Mouse (Mus musculus) heart, adult 8-10 months (tissue): ENCODE data around the gene Gm6169. TPM values are rescaled to one million over a fixed set of nuclear protein-coding genes. Genes with fewer than 3 reads are reported as not detected.
"Not testable (repeated sequence)": the region's sequence is repeated elsewhere in the genome, so short reads cannot be mapped to it uniquely, and the experiment has no call there.

Source experiments
- DNase-seq: peaks from one replicate; pipeline ENCODE4 v3.0.0; 2022; ENCODE audit warnings: low spot score
- total RNA-seq, 4 experiments: library from RNA; stranded (reverse); gene quantifications; 2 replicates each; pipeline ENCODE4 v1.2.4; 2022

Gm6169 gene
- total RNA-seq, 4 experiments from 2014 or later = 0.46 to 10.1 (median 6.9) TPM; not detected in 1

DNA sequence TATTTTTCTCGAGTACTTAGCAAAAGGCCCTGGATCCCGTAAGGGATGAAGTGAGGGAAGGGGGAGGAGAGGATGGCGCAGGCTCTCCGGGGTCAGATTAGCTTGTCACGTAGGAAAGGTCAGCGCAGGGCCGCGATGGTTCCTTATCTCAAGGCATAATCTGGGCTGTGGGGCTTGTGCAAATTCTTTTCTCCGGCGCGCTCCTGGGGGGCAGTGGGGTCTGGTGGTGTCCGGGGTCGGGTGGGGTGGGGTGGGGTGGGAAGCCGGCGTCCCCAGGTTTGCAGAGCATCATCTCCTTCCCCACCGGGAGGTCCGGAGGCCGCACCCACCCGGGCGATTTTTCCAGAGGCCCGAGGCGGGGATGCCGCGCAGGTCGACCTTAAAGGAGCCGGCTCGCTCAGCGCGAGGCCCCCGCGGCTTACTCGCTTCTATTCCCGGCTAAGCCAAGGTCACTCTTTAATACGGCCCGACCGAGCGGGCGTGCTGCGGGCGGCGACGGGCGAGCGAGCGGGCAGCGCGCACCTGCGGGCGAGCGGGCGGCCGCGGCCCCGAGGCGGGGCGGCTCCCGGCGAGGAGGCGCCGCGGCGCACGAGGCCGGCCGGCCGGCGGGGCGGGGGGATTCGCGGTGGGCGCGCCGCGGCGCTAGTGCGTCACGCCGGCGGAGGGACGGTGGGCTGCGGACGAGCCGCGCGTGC is 28.0 kb downstream of the Gm6169 start:
- DNase-seq = no peak

DNA sequence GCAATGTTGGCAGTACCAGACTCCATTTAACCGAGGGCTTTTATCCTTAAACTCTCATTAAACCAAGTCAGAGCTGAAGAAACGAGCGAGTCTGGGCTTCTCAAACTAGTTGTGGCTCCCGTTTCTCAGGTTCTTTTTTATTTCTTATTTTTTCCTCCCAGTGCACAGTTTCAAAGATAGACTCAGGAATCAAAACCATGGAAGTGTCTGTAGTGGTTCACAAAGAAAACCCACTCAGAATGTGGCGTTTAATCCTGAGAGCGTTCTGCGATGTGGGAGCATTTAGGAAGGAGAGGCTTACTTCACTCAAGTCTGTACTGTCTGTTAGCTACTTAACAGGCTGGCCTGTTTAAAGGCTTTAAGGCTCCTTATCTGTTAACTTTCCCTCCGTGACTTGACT is 30.9 kb downstream of the Gm6169 start:
- no peak for DNase-seq

DNA sequence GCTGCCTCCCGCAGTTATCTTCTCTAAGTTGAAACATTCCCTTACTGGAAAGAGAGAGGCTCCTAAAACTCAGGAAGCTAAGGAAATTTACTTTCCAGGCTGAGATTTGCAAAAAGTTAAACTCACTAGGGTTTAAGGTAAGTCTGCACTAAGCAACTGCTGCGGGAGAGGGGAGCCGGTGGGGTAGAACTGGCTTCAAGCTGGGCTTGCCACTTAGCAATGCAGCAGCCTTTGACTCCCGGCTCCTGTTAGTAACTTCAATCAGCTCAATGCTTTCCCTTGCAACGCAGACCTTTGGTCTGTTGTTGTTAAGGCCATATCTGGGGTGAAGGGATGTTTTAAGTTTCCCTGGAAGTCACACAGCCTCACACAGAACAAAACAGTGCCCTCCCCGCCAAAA is 31.3 kb downstream of the Gm6169 start:
- DNase-seq = no peak

DNA sequence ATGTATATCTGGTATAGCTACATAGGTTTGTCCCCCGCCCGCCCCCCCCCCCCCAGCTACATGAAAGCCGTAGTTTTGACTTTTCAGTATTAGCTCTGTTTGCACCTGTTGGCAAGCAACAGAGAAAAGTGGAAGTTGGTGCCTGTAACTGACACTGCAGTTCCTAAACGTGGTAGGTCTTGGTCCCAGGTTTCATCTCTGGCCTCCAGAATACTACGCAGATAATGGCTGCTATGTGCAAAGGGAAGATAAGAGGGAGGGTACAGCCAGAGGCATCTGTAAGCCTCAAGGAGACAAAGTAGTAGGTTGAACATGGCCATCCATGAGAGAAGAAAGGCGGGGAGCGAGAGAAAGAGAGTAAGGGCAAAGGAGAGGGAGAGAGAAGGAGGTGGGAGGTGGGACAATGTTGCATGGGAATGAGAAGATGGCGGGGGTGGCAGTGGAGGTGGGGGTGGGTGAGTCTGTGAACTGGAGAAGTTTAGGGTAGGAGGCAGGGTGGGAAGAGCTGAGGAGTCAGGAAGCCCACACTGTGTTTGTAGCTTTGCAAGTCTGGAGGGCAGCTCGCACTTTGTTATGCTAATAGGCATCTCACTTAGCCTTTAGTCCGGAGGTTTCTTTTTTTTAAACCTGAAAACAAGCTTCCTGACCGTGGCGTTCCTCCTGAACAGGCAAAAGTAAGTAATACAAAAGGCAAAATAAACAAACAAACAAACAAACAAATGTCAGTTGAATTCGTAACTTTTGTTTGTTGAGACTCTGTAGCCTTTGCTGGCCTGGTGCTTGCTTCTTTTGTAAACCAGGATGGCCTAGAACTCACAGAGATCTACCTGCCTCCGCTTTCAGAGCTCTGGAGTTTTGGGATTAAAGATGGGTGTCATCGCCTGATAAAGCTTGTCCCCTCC is 32.1 kb downstream of the Gm6169 start, which contains the start of gene Fam169a:
Gene Fam169a (plus strand): TSS at position 638 of the 902 bp plus-strand sequence.
- DNase-seq = no peak

DNA sequence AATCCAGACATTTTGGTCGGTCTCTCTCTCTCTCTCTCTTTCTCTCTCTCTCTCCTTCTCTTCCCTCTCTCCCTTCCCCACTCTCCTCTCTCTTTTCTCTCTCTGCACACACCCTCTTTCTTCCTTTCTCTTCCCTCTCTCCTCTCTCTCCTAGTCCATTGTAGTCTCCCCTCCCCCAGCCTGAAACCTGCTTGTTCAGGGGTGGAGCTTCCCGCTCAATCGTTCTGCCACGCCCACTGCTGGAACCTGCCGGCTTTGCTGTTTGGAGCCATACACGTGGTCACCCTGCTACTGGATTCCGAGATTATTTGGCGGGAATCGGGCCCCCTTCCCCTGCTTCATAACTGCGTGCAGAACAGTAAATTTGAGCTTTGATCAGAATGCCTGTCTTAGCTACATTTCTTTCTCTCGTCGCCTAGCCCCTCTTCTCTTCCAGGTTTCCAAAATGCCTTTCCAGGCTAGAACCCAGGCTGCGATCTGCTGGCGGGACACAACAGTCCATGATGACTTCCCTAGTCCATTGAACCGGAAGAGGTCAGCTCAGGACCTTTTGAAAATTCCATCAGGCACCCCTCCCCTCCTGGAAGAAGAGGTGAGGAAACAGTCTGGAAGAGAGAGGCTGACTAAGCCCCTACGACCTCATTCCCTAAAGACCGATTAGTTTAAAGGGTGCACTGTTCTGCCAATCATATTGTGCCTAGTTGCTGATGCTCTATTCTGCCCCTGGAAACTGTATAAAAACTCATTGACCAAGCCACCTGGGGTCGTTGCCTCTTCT is 34.0 kb downstream of the Gm6169 start:
- DNase-seq = not testable (repeated sequence)

DNA sequence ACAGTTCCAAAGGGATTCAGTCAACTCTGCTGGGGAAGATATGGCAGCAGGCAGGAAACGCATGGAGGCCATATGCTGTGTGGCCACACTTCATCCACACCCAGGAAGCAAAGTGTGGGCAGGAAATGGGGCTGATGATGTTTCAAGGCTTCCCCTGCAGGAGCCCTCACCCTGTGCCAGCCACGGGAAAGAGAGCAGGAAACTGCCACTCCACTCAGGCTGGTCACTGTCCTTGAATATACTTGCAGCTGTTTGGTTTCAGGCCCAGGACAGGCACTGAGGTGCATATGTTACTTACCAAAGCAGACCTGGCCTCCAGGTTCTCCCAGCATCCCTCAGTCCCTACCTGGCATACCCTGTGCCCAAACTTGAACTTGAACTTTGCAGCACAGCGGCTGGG is 34.6 kb downstream of the Gm6169 start:
- no peak for DNase-seq

DNA sequence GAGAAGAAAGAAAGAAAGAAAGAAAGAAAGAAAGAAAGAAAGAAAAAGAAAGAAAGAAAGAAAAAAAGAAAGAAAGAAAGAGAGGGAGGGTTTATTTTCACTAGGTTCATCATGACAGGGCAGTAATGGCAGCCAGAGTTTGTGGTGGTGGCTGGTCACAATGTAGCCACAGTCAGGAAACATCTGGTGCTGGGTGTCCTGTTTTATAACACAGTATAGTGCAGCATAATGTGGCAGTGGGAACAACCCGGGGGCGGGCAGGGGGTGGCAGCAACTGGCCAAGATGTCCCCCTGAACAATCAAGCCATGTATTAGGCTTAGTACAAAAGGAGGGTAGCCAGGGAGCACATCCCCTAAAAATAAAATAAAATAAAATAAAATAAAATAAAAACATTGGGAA is 35.6 kb downstream of the Gm6169 start:
- DNase-seq = no peak

DNA sequence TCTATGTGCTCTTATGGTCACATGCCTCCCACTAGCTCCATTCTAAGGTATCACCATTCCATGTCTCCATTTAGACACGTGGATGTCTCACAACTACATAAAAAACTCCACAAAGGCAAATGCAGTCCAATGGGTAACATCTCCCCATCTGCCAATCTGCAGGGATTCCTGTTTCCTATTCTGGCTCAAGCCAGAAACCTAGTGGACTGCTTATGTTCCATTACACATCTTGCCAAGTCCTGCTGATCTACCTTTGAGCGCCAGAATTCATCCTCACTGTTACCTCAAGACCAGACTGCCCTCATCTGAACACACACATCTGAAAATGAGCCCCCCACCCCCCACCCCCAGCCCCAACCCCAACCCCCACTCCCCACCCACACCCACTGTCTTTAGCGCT is 36.9 kb downstream of the Gm6169 start:
- DNase-seq = no peak

DNA sequence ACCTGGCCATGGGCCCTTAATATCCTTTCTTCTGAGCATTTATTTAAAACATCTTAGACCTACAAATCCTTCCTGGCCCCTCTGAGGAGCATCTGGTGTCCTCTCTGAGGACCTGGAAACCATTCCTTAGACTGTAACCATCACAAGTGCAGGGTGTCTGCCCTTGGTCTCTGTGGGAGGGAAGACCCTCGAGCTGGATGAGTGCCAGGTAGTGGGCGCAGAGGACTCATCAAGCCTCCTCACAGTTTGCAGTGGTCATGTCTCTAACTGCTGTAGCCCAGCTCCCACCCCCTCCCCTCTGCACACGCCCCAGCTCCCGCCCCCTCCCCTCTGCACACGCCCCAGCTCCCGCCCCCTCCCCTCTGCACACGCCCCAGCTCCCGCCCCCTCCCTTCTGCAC is 38.7 kb downstream of the Gm6169 start:
- no peak for DNase-seq

DNA sequence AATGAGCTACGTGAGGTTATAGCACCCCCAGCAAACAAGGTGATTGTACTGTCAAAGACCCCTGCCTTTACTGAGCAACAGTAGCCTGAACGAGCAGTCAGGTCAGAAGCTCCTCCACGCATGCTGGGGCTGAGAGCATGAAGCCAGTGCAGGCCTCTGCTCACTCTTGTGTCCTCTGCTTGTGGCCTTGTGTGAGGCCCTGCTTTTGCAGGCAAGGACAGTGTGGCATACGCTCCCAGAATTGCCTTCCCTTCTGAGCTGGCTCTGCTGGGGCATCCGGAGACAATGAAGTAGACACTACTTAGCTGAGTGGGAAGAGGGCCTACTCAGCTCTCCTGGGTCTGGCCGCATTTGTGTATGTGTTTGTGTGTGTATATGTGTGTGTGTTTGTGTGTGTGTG is 39.3 kb downstream of the Gm6169 start:
- no peak for DNase-seq

DNA sequence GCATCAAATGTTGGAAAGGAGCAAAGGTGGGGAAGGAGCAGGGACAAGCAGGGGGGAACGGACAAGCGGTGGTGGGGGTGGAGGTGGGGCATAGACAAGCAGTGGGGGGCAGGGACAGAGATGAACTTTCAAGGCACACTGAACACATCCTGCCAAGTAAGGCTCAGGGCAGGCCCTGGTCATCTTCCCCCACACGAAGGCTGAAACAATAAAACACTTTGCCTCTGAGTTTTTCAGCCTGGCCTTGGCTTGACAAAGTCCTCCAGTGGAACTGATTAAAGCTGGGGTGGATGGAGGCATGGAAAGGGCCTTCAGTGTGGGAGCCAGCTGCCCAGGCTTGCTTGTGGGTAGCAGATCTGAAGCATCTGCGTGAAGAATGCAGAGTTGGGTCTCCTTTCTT is 41.2 kb downstream of the Gm6169 start:
- DNase-seq = no peak

DNA sequence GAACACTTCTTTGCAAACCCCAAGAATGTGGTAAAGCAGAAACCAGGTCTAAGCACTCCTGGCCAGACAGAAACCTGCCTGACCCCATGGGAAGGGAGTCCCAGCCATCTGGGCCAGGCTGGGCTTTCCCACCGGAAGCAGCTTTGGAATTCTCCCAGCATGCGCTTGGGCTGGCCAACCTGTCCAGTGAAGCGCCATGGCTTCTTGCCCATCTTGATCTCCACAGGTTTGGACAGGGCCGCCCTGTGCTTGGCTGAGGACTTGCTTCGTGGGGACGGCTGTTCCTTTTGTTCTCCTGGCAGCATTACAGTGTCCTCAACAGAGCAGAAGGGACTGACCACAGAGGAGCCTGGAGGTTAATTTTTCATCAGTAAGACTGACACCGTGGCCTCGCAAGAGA is 45.2 kb downstream of the Gm6169 start:
- DNase-seq = no peak

DNA sequence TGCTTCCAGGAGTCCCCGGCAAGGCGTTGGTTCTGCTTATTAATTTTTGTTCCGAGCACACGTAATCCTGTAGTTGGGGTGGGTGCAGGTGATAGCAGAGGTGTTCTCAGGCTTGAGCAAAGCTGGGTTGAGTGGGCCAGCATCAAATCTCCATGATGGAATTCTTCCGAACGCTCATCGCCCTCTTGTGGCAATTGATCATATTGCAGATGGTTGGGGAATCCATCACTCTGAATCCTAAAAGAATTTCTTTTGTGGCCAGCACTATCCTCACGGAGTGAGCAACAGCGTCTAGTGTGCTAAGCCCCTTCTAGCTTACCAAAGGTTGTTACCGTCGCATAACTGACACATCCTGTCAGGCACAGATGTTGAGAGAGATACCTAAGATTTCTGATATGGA is 46.4 kb downstream of the Gm6169 start:
- peak; percentile 26 for DNase-seq

DNA sequence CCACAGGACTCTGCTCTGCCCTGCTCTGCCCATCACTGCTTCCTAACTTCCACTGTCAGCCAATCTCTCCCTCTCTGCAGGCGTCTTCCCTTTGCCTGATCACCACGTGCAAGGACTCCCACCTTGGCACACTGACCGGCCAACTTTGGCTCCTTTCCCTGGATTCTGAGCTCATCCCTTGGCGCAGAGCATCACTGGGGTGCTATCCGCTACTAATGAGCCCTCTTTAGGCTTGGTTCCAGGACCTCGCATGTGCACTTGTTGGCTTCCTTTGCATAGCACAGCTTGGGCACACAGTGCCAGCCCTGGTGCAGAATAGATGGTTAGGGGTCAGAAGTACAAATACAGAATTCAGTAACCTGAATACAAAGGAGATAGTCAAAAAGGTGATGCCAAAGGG is 47.9 kb downstream of the Gm6169 start:
- no peak for DNase-seq

Other genes starting within 250 kb of the Gm6169 start
- under 1 TPM; 0.06 to 0.11 (median 0.08) TPM for gene Gcnt4, start 174.5 kb downstream of the Gm6169 start, total RNA-seq
- not detected for gene 1700029F12Rik, start 64.9 kb downstream of the Gm6169 start, total RNA-seq
- gene Fam169a, start 32.0 kb downstream of the Gm6169 start, total RNA-seq = 1 to 10 TPM in 2 of 4 experiments, under 1 TPM in 2; 0.57 to 1.8 (median 1.1) TPM
- gene Gfm2, start 38.7 kb upstream of the Gm6169 start, total RNA-seq = 10 to 100 TPM; 51.6 to 61.2 (median 56.9) TPM
- gene Nsa2, start 38.7 kb upstream of the Gm6169 start, total RNA-seq = 10 to 100 TPM; 32.0 to 45.4 (median 41.9) TPM
- 10 to 100 TPM; 20.9 to 25.2 (median 22.4) TPM for gene Hexb, start 99.1 kb upstream of the Gm6169 start, total RNA-seq
- gene Enc1, start 141.9 kb upstream of the Gm6169 start, total RNA-seq = 1 to 10 TPM; 3.6 to 7.0 (median 4.7) TPM